Mouse (Mus musculus) right cerebral cortex, adult 2 months (tissue): ENCODE measurements around the gene Zfp808.
"Not testable (repeated sequence)": the region's sequence is repeated elsewhere in the genome, so short reads cannot be mapped to it uniquely, and the experiment has no call there.

ENCODE experiments used
- DNase-seq, 2 experiments: peaks; one replicate each; pipeline ENCODE4 v3.0.0; 2021 to 2022; ENCODE audit warnings: low spot score in 2 of 2

Zfp808 gene

GRCm38 (mm10) chr13:62129432-62130171, at the start of gene Zfp808:
Gene Zfp808 (plus strand): TSS chr13:62129886.
- peak; percentile 31 to 39 for DNase-seq

- DNase-seq: not testable (repeated sequence)
Measured at GRCm38 (mm10) chr13:62098786-62099185, 30.9 kb upstream of the Zfp808 start.

GRCm38 (mm10) chr13:62099454-62099853, 30.2 kb upstream of the Zfp808 start:
- not testable (repeated sequence) for DNase-seq

- not testable (repeated sequence) for DNase-seq
Measured at GRCm38 (mm10) chr13:62102368-62102767, 27.3 kb upstream of the Zfp808 start.

- not testable (repeated sequence) for DNase-seq
Measured at GRCm38 (mm10) chr13:62115861-62116260, 13.8 kb upstream of the Zfp808 start.

- DNase-seq: not testable (repeated sequence)
Measured at GRCm38 (mm10) chr13:62121578-62121977, 8.1 kb upstream of the Zfp808 start.

GRCm38 (mm10) chr13:62181835-62182755, 52.4 kb downstream of the Zfp808 start:
- DNase-seq: not testable (repeated sequence)

DNA sequence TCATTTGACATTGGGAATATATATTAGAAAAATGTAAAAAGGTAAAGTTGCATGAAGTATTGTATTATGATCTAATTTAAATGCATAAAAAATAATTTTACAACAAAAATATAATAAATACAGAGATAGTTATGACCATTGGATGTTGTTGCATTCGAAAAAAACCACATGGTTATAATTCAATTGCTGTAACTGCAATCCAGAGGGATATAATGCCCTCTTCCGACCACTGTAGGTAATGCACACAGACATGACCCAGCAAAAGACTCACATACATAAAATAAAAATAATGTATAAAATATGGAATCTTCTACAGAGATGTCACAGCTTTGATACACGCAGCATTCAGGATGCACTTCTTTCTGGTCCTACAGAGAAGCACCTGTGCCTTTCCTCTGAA, 115.6 kb downstream of the Zfp808 start:
- DNase-seq: no peak

DNA sequence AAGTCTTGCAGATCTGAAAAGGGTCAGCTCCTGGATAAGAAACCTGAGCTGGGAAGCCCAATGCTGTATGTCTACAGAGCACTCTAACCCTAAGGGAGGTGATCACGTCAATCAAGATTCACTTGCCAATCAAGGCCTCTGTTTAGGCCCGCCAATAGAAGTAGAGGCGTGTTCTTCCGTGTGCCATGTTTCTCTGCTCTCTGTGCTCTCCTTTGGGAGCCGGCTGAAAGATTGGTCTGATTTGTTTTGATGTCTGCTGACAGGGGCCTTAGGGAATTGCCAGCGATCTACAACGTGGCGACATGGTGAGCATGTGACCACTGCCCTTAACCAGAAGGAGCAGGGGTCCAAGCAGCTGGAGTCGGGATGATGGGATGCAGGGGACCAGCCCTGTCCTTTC, 125.5 kb downstream of the Zfp808 start:
- DNase-seq: not testable (repeated sequence)

- DNase-seq: no peak
Measured at GRCm38 (mm10) chr13:62263392-62263791, 133.7 kb downstream of the Zfp808 start.
